Mouse (Mus musculus) heart, embryonic 10.5 days (tissue): Measurements from ENCODE around the gene Dgkd. TPM values are rescaled to one million over a fixed set of nuclear protein-coding genes. Genes with fewer than 3 reads are reported as not detected.

Experiments used
- DNase-seq: peaks from one replicate; pipeline ENCODE4 v3.0.0-alpha.2; 2017; ENCODE audit warnings: low spot score
- H3K27ac ChIP-seq: fragments of 300-500 bp; sonication (generic); 2 replicates; pipeline ENCODE4 v1.5.1; 2016; ENCODE audit warnings: mild to moderate bottlenecking
- H3K27me3 ChIP-seq: fragments of 300-500 bp; sonication (generic); 2 replicates; pipeline ENCODE4 v1.6.1; 2016; ENCODE audit warnings: mild to moderate bottlenecking; ENCODE audit not compliant: poor library complexity, insufficient read depth, severe bottlenecking
- H3K36me3 ChIP-seq: fragments of 300-500 bp; sonication (generic); 2 replicates; pipeline ENCODE4 v1.6.1; 2016; ENCODE audit warnings: mild to moderate bottlenecking, moderate library complexity
- H3K4me1 ChIP-seq: fragments of 300-500 bp; sonication (generic); 2 replicates; pipeline ENCODE4 v1.6.1; 2016; ENCODE audit warnings: mild to moderate bottlenecking
- H3K4me3 ChIP-seq: fragments of 300-500 bp; sonication (generic); 2 replicates; pipeline ENCODE4 v1.5.1; 2016; ENCODE audit warnings: mild to moderate bottlenecking, moderate library complexity
- H3K9me3 ChIP-seq: fragments of 300-500 bp; sonication (generic); 2 replicates; pipeline ENCODE4 v1.6.1; 2016; ENCODE audit warnings: mild to moderate bottlenecking, moderate library complexity
- WGBS: fragments of 180-500 bp; shearing (Covaris S2); methylation state at CpG from one replicate; pipeline ENCODE4 v1.1.7; 2016; 5-methylcytosine and 5-hydroxymethylcytosine counted together
- polyA plus RNA-seq: library from polyadenylated mRNA; unstranded; fragments of >200 nt; fragmentation: Nextera tagmentation; extraction: Ambion mirVana; gene quantifications from 2 replicates; pipeline ENCODE4 v1.2.1, GENCODE M21; 2016

Dgkd gene
- polyA plus RNA-seq, 1 experiment from 2014 or later, result 26.6 TPM

GRCm38 (mm10) chr1:87828926-87829580, 24.0 kb upstream of the Dgkd start:
- Histone ChIP-seq H3K9me3 (no peaks in the 10 kb centered on the region), H3K4me3 (no peak overlapping the region), H3K36me3 (no peaks in the 10 kb centered on the region), H3K4me1 (peaks cover 17% of the 10 kb centered on the region), H3K27ac (0 out of 2 replicates have a peak overlapping the region, but pooled peaks have one; percentile 16), H3K27me3 (no peaks in the 10 kb centered on the region)
- DNase-seq, result no peak
- WGBS, result 38% methylated on average over 7 of the region's 7 CpGs

GRCm38 (mm10) chr1:87829621-87830211, 23.4 kb upstream of the Dgkd start:
- 53% methylated on average over 6 of the region's 6 CpGs for WGBS
- Histone ChIP-seq H3K4me1 (peaks cover 17% of the 10 kb centered on the region), H3K27ac (peak overlapping the region; percentile 22; the same call in 1 of the 2 replicates), H3K27me3 (no peaks in the 10 kb centered on the region), H3K9me3 (no peaks in the 10 kb centered on the region), H3K4me3 (no peak overlapping the region), H3K36me3 (no peaks in the 10 kb centered on the region)
- DNase-seq, result no peak

GRCm38 (mm10) chr1:87836453-87836852, 16.6 kb upstream of the Dgkd start:
- peaks cover 9% of the 10 kb centered on the region; the same call in 1 of the 2 replicates for H3K4me1 ChIP-seq
- no peaks in the 10 kb centered on the region for H3K9me3 ChIP-seq
- no peaks in the 10 kb centered on the region for H3K36me3 ChIP-seq
- 66% methylated on average over 1 of the region's 1 CpGs for WGBS
- DNase-seq, result no peak
- no peak overlapping the region for H3K4me3 ChIP-seq
- no peak overlapping the region for H3K27ac ChIP-seq
- H3K27me3 ChIP-seq, result no peaks in the 10 kb centered on the region

GRCm38 (mm10) chr1:87837018-87837417, 16.1 kb upstream of the Dgkd start:
- 32% methylated on average over 5 of the region's 5 CpGs for WGBS
- peaks cover 9% of the 10 kb centered on the region; the same call in 1 of the 2 replicates for H3K4me1 ChIP-seq
- H3K9me3 ChIP-seq, result no peaks in the 10 kb centered on the region
- H3K27me3 ChIP-seq, result no peaks in the 10 kb centered on the region
- H3K27ac ChIP-seq, result 0 out of 2 replicates have a peak overlapping the region, but pooled peaks have one; percentile 4
- H3K4me3 ChIP-seq, result no peak overlapping the region
- no peaks in the 10 kb centered on the region for H3K36me3 ChIP-seq
- DNase-seq, result no peak

GRCm38 (mm10) chr1:87840411-87841208, 12.5 kb upstream of the Dgkd start:
- H3K9me3 ChIP-seq, result no peaks in the 10 kb centered on the region
- H3K36me3 ChIP-seq, result no peaks in the 10 kb centered on the region
- H3K4me1 ChIP-seq, result peaks cover 9% of the 10 kb centered on the region; the same call in 1 of the 2 replicates
- no peak overlapping the region for H3K27ac ChIP-seq
- H3K27me3 ChIP-seq, result no peaks in the 10 kb centered on the region
- no peak overlapping the region for H3K4me3 ChIP-seq
- 69% methylated on average over 11 of the region's 11 CpGs for WGBS
- DNase-seq, result no peak

GRCm38 (mm10) chr1:87846801-87847474, 6.1 kb upstream of the Dgkd start:
- no peak overlapping the region for H3K4me3 ChIP-seq
- H3K27ac ChIP-seq, result no peak overlapping the region
- DNase-seq, result no peak
- H3K36me3 ChIP-seq, result no peaks in the 10 kb centered on the region
- peaks cover 22% of the 10 kb centered on the region for H3K4me1 ChIP-seq
- no peaks in the 10 kb centered on the region for H3K27me3 ChIP-seq
- H3K9me3 ChIP-seq, result no peaks in the 10 kb centered on the region
- 38% methylated on average over 2 of the region's 2 CpGs for WGBS

GRCm38 (mm10) chr1:87847475-87848168, 5.5 kb upstream of the Dgkd start:
- H3K36me3 ChIP-seq, result no peaks in the 10 kb centered on the region
- peaks cover 29% of the 10 kb centered on the region for H3K4me1 ChIP-seq
- WGBS, result 33% methylated on average over 4 of the region's 4 CpGs
- H3K27ac ChIP-seq, result no peak overlapping the region
- H3K4me3 ChIP-seq, result no peak overlapping the region
- H3K9me3 ChIP-seq, result no peaks in the 10 kb centered on the region
- no peaks in the 10 kb centered on the region for H3K27me3 ChIP-seq
- DNase-seq, result no peak

GRCm38 (mm10) chr1:87848237-87848996, 4.7 kb upstream of the Dgkd start:
- 63% methylated on average over 11 of the region's 11 CpGs for WGBS
- no peak overlapping the region for H3K4me3 ChIP-seq
- H3K9me3 ChIP-seq, result no peaks in the 10 kb centered on the region
- no peaks in the 10 kb centered on the region for H3K27me3 ChIP-seq
- no peak for DNase-seq
- H3K27ac ChIP-seq, result no peak overlapping the region
- H3K36me3 ChIP-seq, result no peaks in the 10 kb centered on the region
- H3K4me1 ChIP-seq, result peaks cover 32% of the 10 kb centered on the region

- DNase-seq, result no peak
- no peaks in the 10 kb centered on the region for H3K36me3 ChIP-seq
- H3K4me1 ChIP-seq, result peaks cover 37% of the 10 kb centered on the region
- H3K4me3 ChIP-seq, result no peak overlapping the region
- H3K27me3 ChIP-seq, result no peaks in the 10 kb centered on the region
- H3K9me3 ChIP-seq, result no peaks in the 10 kb centered on the region
- no peak overlapping the region for H3K27ac ChIP-seq
- WGBS, result 67% methylated on average over 5 of the region's 5 CpGs
These were observed 3.8 kb upstream of the Dgkd start for GRCm38 (mm10) chr1:87849278-87849677.

- H3K4me1 ChIP-seq, result peaks cover 50% of the 10 kb centered on the region
- no peak for DNase-seq
- no peak overlapping the region for H3K27ac ChIP-seq
- H3K4me3 ChIP-seq, result no peak overlapping the region
- 79% methylated on average over 3 of the region's 3 CpGs for WGBS
- H3K27me3 ChIP-seq, result no peaks in the 10 kb centered on the region
- no peaks in the 10 kb centered on the region for H3K9me3 ChIP-seq
- H3K36me3 ChIP-seq, result no peaks in the 10 kb centered on the region
These were observed 1.7 kb upstream of the Dgkd start for GRCm38 (mm10) chr1:87851344-87851743.

GRCm38 (mm10) chr1:87852081-87852790, 851 bp upstream of the Dgkd start:
- peaks cover 43% of the 10 kb centered on the region for H3K4me1 ChIP-seq

More at GRCm38 (mm10) chr1:87852081-87852790, 851 bp upstream of the Dgkd start:
- Histone ChIP-seq H3K27me3 (no peaks in the 10 kb centered on the region), H3K27ac (peak overlapping the region; percentile 94), H3K36me3 (no peaks in the 10 kb centered on the region), H3K4me3 (peak overlapping the region; percentile 99), H3K9me3 (no peaks in the 10 kb centered on the region)
- WGBS, result 55% methylated on average over 5 of the region's 5 CpGs
- no peak for DNase-seq
